Mouse (Mus musculus): Measurements from ENCODE around the gene Tmprss11a. TPM values are rescaled to one million over a fixed set of nuclear protein-coding genes. Genes with fewer than 3 reads are reported as not detected.

Tmprss11a gene
- not detected in 2 replicates for polyA plus RNA-seq (2012; rRNA removed)

DNA sequence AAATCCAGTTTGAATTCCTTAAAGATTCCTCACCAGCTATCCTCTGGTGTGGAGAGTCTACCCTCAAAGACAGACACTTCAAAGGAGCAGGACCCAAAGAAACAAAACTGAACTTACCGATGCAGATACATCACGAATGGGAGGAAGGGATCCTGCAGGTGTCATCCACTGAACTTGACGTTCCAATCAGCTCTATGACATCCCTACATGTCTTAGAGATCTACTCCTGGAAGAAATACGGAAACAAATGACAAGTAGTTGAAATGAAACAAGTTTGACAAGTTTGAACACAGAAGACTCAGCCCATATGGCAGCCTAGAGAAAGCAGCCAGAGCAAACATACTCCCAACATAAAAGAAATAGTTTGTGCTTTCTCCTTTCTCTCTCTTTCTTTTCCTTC lies at the start of gene Tmprss11a:
Gene Tmprss11a (minus strand): TSS at position 101 of the 400 bp plus-strand sequence.

DNA sequence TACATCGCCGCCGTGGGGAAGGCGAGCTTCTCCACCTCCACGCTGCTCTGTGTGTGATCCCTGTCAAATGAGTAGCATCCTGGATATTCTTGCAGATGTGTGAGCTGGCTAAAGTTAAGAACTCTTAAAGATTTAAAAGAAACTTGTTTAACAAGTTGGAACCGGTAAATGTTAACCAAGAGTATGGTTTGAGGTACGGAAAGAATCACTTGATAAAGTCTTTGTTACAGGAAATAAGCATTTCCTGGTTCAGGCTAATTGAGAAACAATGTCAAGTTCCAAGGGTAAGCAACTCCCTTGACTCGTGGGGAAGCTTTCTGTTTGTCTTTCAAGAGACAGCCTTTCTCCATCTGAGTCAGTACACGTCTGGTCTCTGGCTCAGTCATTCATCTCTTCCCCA lies 49.7 kb upstream of the Tmprss11a start, which contains the start of gene Tmprss11g:
Gene Tmprss11g (minus strand): TSS at position 101 of the 400 bp plus-strand sequence.

GRCm38 (mm10) chr5:86373320-86373719 lies 95.5 kb downstream of the Tmprss11a start, which contains the start of gene Tmprss11d:
TSS of gene Tmprss11d (minus strand) at chr5:86373420.

Other genes starting within 250 kb of the Tmprss11a start
- gene Tmprss11c, start 179.7 kb downstream of the Tmprss11a start, polyA plus RNA-seq (2012; rRNA removed): not detected in 2 replicates
- gene Tmprss11d, start 95.6 kb downstream of the Tmprss11a start, polyA plus RNA-seq (2012; rRNA removed): not detected in 2 replicates
- gene Tmprss11g, start 49.6 kb upstream of the Tmprss11a start, polyA plus RNA-seq (2012; rRNA removed): not detected in 2 replicates
- gene Tmprss11f, start 163.4 kb upstream of the Tmprss11a start, polyA plus RNA-seq (2012; rRNA removed): not detected in 2 replicates
- gene Tmprss11b, start 207.4 kb upstream of the Tmprss11a start, polyA plus RNA-seq (2012; rRNA removed): not detected in 2 replicates

Measured in liver, embryonic 18 days (tissue).